Mouse (Mus musculus) cerebellum, adult 8-10 months (tissue): Measurements from ENCODE around the gene Plekho1.
A peak's percentile ranks its signal among the peaks of the same experiment; 100 is the strongest.
"Not testable (repeated sequence)": the region's sequence is repeated elsewhere in the genome, so short reads cannot be mapped to it uniquely, and the experiment has no call there.

Source experiments
- DNase-seq: peaks from one replicate; pipeline ENCODE4 v3.0.0; 2022

Gene Plekho1

GRCm38 (mm10) chr3:95995802-95996428 lies at the start of gene Plekho1:
Gene Plekho1 (minus strand): TSS chr3:95996001.
- DNase-seq = peak; percentile 70

GRCm38 (mm10) chr3:96044559-96044958 lies 48.8 kb upstream of the Plekho1 start:
- DNase-seq = not testable (repeated sequence)

GRCm38 (mm10) chr3:96043104-96043503 lies 47.3 kb upstream of the Plekho1 start:
- DNase-seq = no peak

GRCm38 (mm10) chr3:96041079-96041478 lies 45.3 kb upstream of the Plekho1 start:
- no peak for DNase-seq

GRCm38 (mm10) chr3:96040663-96041006 lies 44.8 kb upstream of the Plekho1 start:
- no peak for DNase-seq

- DNase-seq = no peak
Observed at GRCm38 (mm10) chr3:96039857-96040662, 44.3 kb upstream of the Plekho1 start.

- DNase-seq = no peak
Observed at GRCm38 (mm10) chr3:96038851-96039250, 43.0 kb upstream of the Plekho1 start.

GRCm38 (mm10) chr3:96038156-96038555 lies 42.4 kb upstream of the Plekho1 start:
- no peak for DNase-seq

GRCm38 (mm10) chr3:96036796-96037195 lies 41.0 kb upstream of the Plekho1 start:
- DNase-seq = no peak

GRCm38 (mm10) chr3:96033046-96033445 lies 37.2 kb upstream of the Plekho1 start:
- no peak for DNase-seq

- DNase-seq = no peak
Observed at GRCm38 (mm10) chr3:96032652-96033017, 36.8 kb upstream of the Plekho1 start.

- DNase-seq = no peak
Observed at GRCm38 (mm10) chr3:96031991-96032651, 36.3 kb upstream of the Plekho1 start.

- DNase-seq = peak; percentile 69
Observed at GRCm38 (mm10) chr3:96029766-96030165, 34.0 kb upstream of the Plekho1 start.

- peak; percentile 74 for DNase-seq
Observed at GRCm38 (mm10) chr3:96029336-96029735, 33.5 kb upstream of the Plekho1 start.

GRCm38 (mm10) chr3:96027875-96028274 lies 32.1 kb upstream of the Plekho1 start:
- no peak for DNase-seq

GRCm38 (mm10) chr3:96027145-96027544 lies 31.3 kb upstream of the Plekho1 start:
- no peak for DNase-seq

GRCm38 (mm10) chr3:96021421-96022128 lies 25.8 kb upstream of the Plekho1 start:
- DNase-seq = no peak

- no peak for DNase-seq
Observed at GRCm38 (mm10) chr3:96020735-96021134, 24.9 kb upstream of the Plekho1 start.

GRCm38 (mm10) chr3:96017461-96017860 lies 21.7 kb upstream of the Plekho1 start:
- DNase-seq = no peak

GRCm38 (mm10) chr3:96016257-96016889 lies 20.6 kb upstream of the Plekho1 start:
- no peak for DNase-seq

- DNase-seq = no peak
Observed at GRCm38 (mm10) chr3:96015681-96016080, 19.9 kb upstream of the Plekho1 start.

GRCm38 (mm10) chr3:96012805-96013204 lies 17.0 kb upstream of the Plekho1 start:
- DNase-seq = no peak

- no peak for DNase-seq
Observed at GRCm38 (mm10) chr3:96008463-96008862, 12.7 kb upstream of the Plekho1 start.
